Mouse (Mus musculus): ENCODE measurements around the gene Srsf10.

The Srsf10 gene

GRCm38 (mm10) chr4:135886184-135886583 lies 30.6 kb downstream of the Srsf10 start:
- DNase-seq, result no peak

GRCm38 (mm10) chr4:135888448-135889057 lies 33.0 kb downstream of the Srsf10 start:
- DNase-seq, result no peak

GRCm38 (mm10) chr4:135889146-135889883 lies 33.8 kb downstream of the Srsf10 start:
- no peak for DNase-seq

GRCm38 (mm10) chr4:135889884-135890283 lies 34.3 kb downstream of the Srsf10 start:
- DNase-seq, result peak; percentile 89

- no peak for DNase-seq
Observed at GRCm38 (mm10) chr4:135891539-135891938, 36.0 kb downstream of the Srsf10 start.

- no peak for DNase-seq
Observed at GRCm38 (mm10) chr4:135892884-135893283, 37.3 kb downstream of the Srsf10 start.

- no peak for DNase-seq
Observed at GRCm38 (mm10) chr4:135895071-135895571, 39.6 kb downstream of the Srsf10 start, which contains the start of gene Cnr2. Gene Cnr2 (plus strand): TSS chr4:135895394.

- no peak for DNase-seq
Observed at GRCm38 (mm10) chr4:135896157-135896556, 40.6 kb downstream of the Srsf10 start.

GRCm38 (mm10) chr4:135898380-135899049 lies 43.0 kb downstream of the Srsf10 start:
- DNase-seq, result no peak

- DNase-seq, result no peak
Observed at GRCm38 (mm10) chr4:135899050-135899448, 43.5 kb downstream of the Srsf10 start.

- DNase-seq, result no peak
Observed at GRCm38 (mm10) chr4:135900008-135900407, 44.5 kb downstream of the Srsf10 start.

- DNase-seq, result no peak
Observed at GRCm38 (mm10) chr4:135902606-135903242, 47.2 kb downstream of the Srsf10 start.

GRCm38 (mm10) chr4:135904810-135905209 lies 49.3 kb downstream of the Srsf10 start:
- no peak for DNase-seq

GRCm38 (mm10) chr4:135906633-135907032 lies 51.1 kb downstream of the Srsf10 start:
- no peak for DNase-seq

- DNase-seq, result no peak
Observed at GRCm38 (mm10) chr4:135909326-135910066, 53.9 kb downstream of the Srsf10 start.

GRCm38 (mm10) chr4:135911531-135911930 lies 56.0 kb downstream of the Srsf10 start:
- DNase-seq, result no peak

- DNase-seq, result no peak
Observed at GRCm38 (mm10) chr4:135912164-135912563, 56.6 kb downstream of the Srsf10 start.

GRCm38 (mm10) chr4:135912835-135913234 lies 57.3 kb downstream of the Srsf10 start:
- peak; percentile 88 for DNase-seq

- DNase-seq, result no peak
Observed at GRCm38 (mm10) chr4:135913433-135913832, 57.9 kb downstream of the Srsf10 start.

GRCm38 (mm10) chr4:135918635-135919279 lies 63.2 kb downstream of the Srsf10 start:
- no peak for DNase-seq

- no peak for DNase-seq
Observed at GRCm38 (mm10) chr4:135919280-135919639, 63.7 kb downstream of the Srsf10 start.

Data from retina, postnatal 1 day (tissue).